Mouse (Mus musculus) MEL (cell line): ENCODE results near the gene Il3ra.

Experiments used
- CTCF ChIP-seq, 3 experiments: IDR thresholded peaks in 2 of 3; conservative IDR thresholded peaks in 1 of 3; 2 replicates each; pipeline ENCODE4 v1.5.1; 2011 to 2012; ENCODE audit warnings: low read length in 3 of 3, low read depth in 2 of 3, mild to moderate bottlenecking in 2 of 3, improper control_type of control experiment in 1 of 3, inconsistent platforms in 1 of 3, mixed read lengths in 1 of 3, moderate library complexity in 1 of 3; ENCODE audit not compliant: control insufficient read depth in 1 of 3, insufficient read depth in 1 of 3, poor library complexity in 1 of 3, severe bottlenecking in 1 of 3
- E2F4 ChIP-seq: IDR thresholded peaks from 2 replicates; pipeline ENCODE4 v1.6.1; 2011; ENCODE audit warnings: low read depth, low read length, improper control_type of control experiment, borderline replicate concordance
- HCFC1 ChIP-seq: IDR thresholded peaks from 2 replicates; pipeline ENCODE4 v1.6.1; 2012; ENCODE audit warnings: low read depth, mild to moderate bottlenecking, inconsistent platforms, low read length, improper control_type of control experiment, moderate library complexity
- NRF1 ChIP-seq: IDR thresholded peaks from 2 replicates; pipeline ENCODE4 v1.6.1; 2014; ENCODE audit warnings: low read depth, mild to moderate bottlenecking, inconsistent platforms, low read length, improper control_type of control experiment, moderate library complexity; ENCODE audit not compliant: poor library complexity, insufficient read depth, severe bottlenecking
- POLR2A ChIP-seq, 2 experiments: IDR thresholded peaks; 2 replicates each; pipeline ENCODE4 v1.6.1; 2011 to 2012; ENCODE audit warnings: low read length in 2 of 2, mild to moderate bottlenecking in 2 of 2, control low read depth in 1 of 2, improper control_type of control experiment in 1 of 2, low read depth in 1 of 2, moderate library complexity in 1 of 2; ENCODE audit not compliant: control insufficient read depth in 1 of 2, insufficient read depth in 1 of 2, poor library complexity in 1 of 2
- USF1 ChIP-seq: IDR thresholded peaks from 2 replicates; pipeline ENCODE4 v1.6.1; 2014; ENCODE audit warnings: low read depth, mild to moderate bottlenecking, inconsistent platforms, low read length, improper control_type of control experiment, moderate library complexity
- ZMIZ1 ChIP-seq: IDR thresholded peaks from 2 replicates; pipeline ENCODE4 v1.6.1; 2012; ENCODE audit warnings: low read depth, mild to moderate bottlenecking, inconsistent platforms, low read length, improper control_type of control experiment, moderate library complexity

GRCm38 (mm10) chr14:14345113-14345871 is 783 bp upstream of the Il3ra start:
- TF ChIP-seq POLR2A (IDR thresholded peaks at IDR 0.05; ENCODE audit: control insufficient read depth in 1 of 2, insufficient read depth in 1 of 2, low read depth in 1 of 2, low read length in 2 of 2, poor library complexity in 1 of 2) (no peak; a peak in 1 of 4 replicates), NRF1 (peak; percentile 54; the same call in 1 of the 2 replicates), CTCF (IDR thresholded peaks at IDR 0.05 in 2 of 3, conservative IDR thresholded peaks at IDR 0.05 in 1 of 3; ENCODE audit: control insufficient read depth in 1 of 3, insufficient read depth in 1 of 3, low read depth in 2 of 3, low read length in 3 of 3, poor library complexity in 1 of 3, severe bottlenecking in 1 of 3) (peak in 2 of 3 experiments; percentile 36 to 41; a peak in 4 of 6 replicates), ZMIZ1 (no peak), USF1 (peak; percentile 91), E2F4 (no peak), HCFC1 (no peak)
